Mouse (Mus musculus): Measurements from ENCODE around the gene Eml2. TPM values are rescaled to one million over a fixed set of nuclear protein-coding genes. Genes with fewer than 3 reads are reported as not detected.

Eml2 gene
- total and polyA plus RNA-seq, 2 experiments from 2014 or later: 13.4 to 89.0 TPM

- peak; percentile 84 for DNase-seq (ENCODE audit: low spot score)
- Histone ChIP-seq H3K27ac (ENCODE audit: low read depth, low read length) (peak overlapping the region; percentile 55; the same call in 1 of the 2 replicates), H3K4me1 (ENCODE audit: insufficient read depth, low read length) (peaks cover 8% of the 10 kb centered on the region; the same call in 1 of the 2 replicates), H3K4me3 (ENCODE audit: low read depth, low read length) (no peak overlapping the region), H3K4me2 (ENCODE audit: low read depth, low read length, poor library complexity, severe bottlenecking) (peak overlapping the region; percentile 37), H3K9me3 (ENCODE audit: low read length) (no peaks in the 10 kb centered on the region), H3K36me3 (ENCODE audit: insufficient read depth, low read length) (peaks cover 24% of the 10 kb centered on the region), H3K27me3 (ENCODE audit: insufficient read depth, low read length) (no peaks in the 10 kb centered on the region), H3K9ac (replicated peaks; ENCODE audit: low read length, poor library complexity, severe bottlenecking) (no peak overlapping the region)
- peak; percentile 98 for TF ChIP-seq CTCF (IDR thresholded peaks at IDR 0.05)
- 3% methylated on average over 30 of the region's 30 CpGs for WGBS
- peak; percentile 77 for ATAC-seq (ENCODE audit: low FRiP score)
Observed at GRCm38 (mm10) chr7:19157160-19157800, 18.9 kb upstream of the Eml2 start.

- Histone ChIP-seq H3K27ac (ENCODE audit: low read depth, low read length) (no peak overlapping the region), H3K4me2 (ENCODE audit: low read depth, low read length, poor library complexity, severe bottlenecking) (no peak overlapping the region), H3K4me3 (ENCODE audit: low read depth, low read length) (no peak overlapping the region), H3K4me1 (ENCODE audit: insufficient read depth, low read length) (peaks cover 8% of the 10 kb centered on the region; the same call in 1 of the 2 replicates), H3K36me3 (ENCODE audit: insufficient read depth, low read length) (peaks cover 15% of the 10 kb centered on the region), H3K9ac (replicated peaks; ENCODE audit: low read length, poor library complexity, severe bottlenecking) (no peak overlapping the region), H3K27me3 (ENCODE audit: insufficient read depth, low read length) (0 out of 2 replicates have a peak, but pooled peaks cover 2% of the 10 kb centered on the region), H3K9me3 (ENCODE audit: low read length) (no peaks in the 10 kb centered on the region)
- no peak for TF ChIP-seq CTCF (IDR thresholded peaks at IDR 0.05)
- no peak for DNase-seq (ENCODE audit: low spot score)
- no peak for ATAC-seq (ENCODE audit: low FRiP score)
- WGBS: 70% methylated on average over 11 of the region's 11 CpGs
Observed at GRCm38 (mm10) chr7:19158601-19159000, 17.6 kb upstream of the Eml2 start.

GRCm38 (mm10) chr7:19159411-19159810 is 16.8 kb upstream of the Eml2 start:
- Histone ChIP-seq H3K27ac (ENCODE audit: low read depth, low read length) (no peak overlapping the region), H3K27me3 (ENCODE audit: insufficient read depth, low read length) (peaks cover 5% of the 10 kb centered on the region; the same call in 1 of the 2 replicates), H3K9me3 (ENCODE audit: low read length) (no peaks in the 10 kb centered on the region), H3K9ac (replicated peaks; ENCODE audit: low read length, poor library complexity, severe bottlenecking) (no peak overlapping the region; the same call in 1 of the 2 replicates), H3K36me3 (ENCODE audit: insufficient read depth, low read length) (peaks cover 9% of the 10 kb centered on the region), H3K4me3 (ENCODE audit: low read depth, low read length) (peak overlapping the region; percentile 23), H3K4me1 (ENCODE audit: insufficient read depth, low read length) (peaks cover 8% of the 10 kb centered on the region; the same call in 1 of the 2 replicates), H3K4me2 (ENCODE audit: low read depth, low read length, poor library complexity, severe bottlenecking) (peak overlapping the region; percentile 57)
- DNase-seq (ENCODE audit: low spot score) (no peak), ATAC-seq (ENCODE audit: low FRiP score) (no peak)
- WGBS: 12% methylated on average over 18 of the region's 18 CpGs
- TF ChIP-seq CTCF (IDR thresholded peaks at IDR 0.05): peak; percentile 3; the same call in 1 of the 2 replicates

- Histone ChIP-seq H3K4me1 (ENCODE audit: insufficient read depth, low read length) (peaks cover 11% of the 10 kb centered on the region; the same call in 1 of the 2 replicates), H3K9ac (replicated peaks; ENCODE audit: low read length, poor library complexity, severe bottlenecking) (peak overlapping the region; percentile 37), H3K4me3 (ENCODE audit: low read depth, low read length) (peak overlapping the region; percentile 23), H3K27me3 (ENCODE audit: insufficient read depth, low read length) (peaks cover 9% of the 10 kb centered on the region; the same call in 1 of the 2 replicates), H3K9me3 (ENCODE audit: low read length) (no peaks in the 10 kb centered on the region), H3K4me2 (ENCODE audit: low read depth, low read length, poor library complexity, severe bottlenecking) (peak overlapping the region; percentile 57), H3K27ac (ENCODE audit: low read depth, low read length) (no peak overlapping the region), H3K36me3 (ENCODE audit: insufficient read depth, low read length) (peaks cover 3% of the 10 kb centered on the region; the same call in 1 of the 2 replicates)
- no peak for TF ChIP-seq CTCF (IDR thresholded peaks at IDR 0.05)
- ATAC-seq (ENCODE audit: low FRiP score): peak; percentile 48
- DNase-seq (ENCODE audit: low spot score): peak; percentile 47
- 3% methylated on average over 20 of the region's 20 CpGs for WGBS
Observed at GRCm38 (mm10) chr7:19160115-19160514, 16.1 kb upstream of the Eml2 start.

GRCm38 (mm10) chr7:19162928-19163327 is 13.3 kb upstream of the Eml2 start:
- Histone ChIP-seq H3K27ac (ENCODE audit: low read depth, low read length) (no peak overlapping the region), H3K9me3 (ENCODE audit: low read length) (no peaks in the 10 kb centered on the region), H3K4me3 (ENCODE audit: low read depth, low read length) (no peak overlapping the region), H3K9ac (replicated peaks; ENCODE audit: low read length, poor library complexity, severe bottlenecking) (no peak overlapping the region), H3K4me2 (ENCODE audit: low read depth, low read length, poor library complexity, severe bottlenecking) (no peak overlapping the region), H3K4me1 (ENCODE audit: insufficient read depth, low read length) (peaks cover 8% of the 10 kb centered on the region; the same call in 1 of the 2 replicates), H3K27me3 (ENCODE audit: insufficient read depth, low read length) (peaks cover 9% of the 10 kb centered on the region; the same call in 1 of the 2 replicates), H3K36me3 (ENCODE audit: insufficient read depth, low read length) (no peaks in the 10 kb centered on the region)
- ATAC-seq (ENCODE audit: low FRiP score): no peak
- TF ChIP-seq CTCF (IDR thresholded peaks at IDR 0.05): no peak
- WGBS: 90% methylated on average over 7 of the region's 7 CpGs
- no peak for DNase-seq (ENCODE audit: low spot score)

- Histone ChIP-seq H3K9ac (replicated peaks; ENCODE audit: low read length, poor library complexity, severe bottlenecking) (no peak overlapping the region), H3K27me3 (ENCODE audit: insufficient read depth, low read length) (peaks cover 9% of the 10 kb centered on the region; the same call in 1 of the 2 replicates), H3K27ac (ENCODE audit: low read depth, low read length) (no peak overlapping the region), H3K4me3 (ENCODE audit: low read depth, low read length) (no peak overlapping the region), H3K36me3 (ENCODE audit: insufficient read depth, low read length) (no peaks in the 10 kb centered on the region), H3K9me3 (ENCODE audit: low read length) (no peaks in the 10 kb centered on the region), H3K4me1 (ENCODE audit: insufficient read depth, low read length) (peaks cover 8% of the 10 kb centered on the region; the same call in 1 of the 2 replicates), H3K4me2 (ENCODE audit: low read depth, low read length, poor library complexity, severe bottlenecking) (peak overlapping the region; percentile 24; the same call in 1 of the 2 replicates)
- ATAC-seq (ENCODE audit: low FRiP score) (no peak), DNase-seq (ENCODE audit: low spot score) (no peak)
- WGBS: 30% methylated on average over 12 of the region's 12 CpGs
- no peak for TF ChIP-seq CTCF (IDR thresholded peaks at IDR 0.05)
Observed at GRCm38 (mm10) chr7:19163752-19164151, 12.5 kb upstream of the Eml2 start.
